Mouse (Mus musculus) forebrain, embryonic 14.5 days (tissue): ENCODE measurements at regions not wholly inside any gene's neighbourhood (a gene's known extent, or its start where the extent isn't known, plus 50 kb on each side); places are given as distances from the start of the nearest gene placed in this dataset.

Source experiments
- ATAC-seq: fragments of 200-750 bp; cut with Nextera tagmentation; 2 replicates; pipeline ENCODE4 v1.8.0; 2017; ENCODE audit warnings: mild to moderate bottlenecking, moderate library complexity
- DNase-seq: peaks from one replicate; pipeline ENCODE4 v3.0.0-alpha.2; 2015; ENCODE audit warnings: low spot score
- H3K27ac ChIP-seq: fragments of 300-500 bp; sonication (generic); 2 replicates; pipeline ENCODE4 v1.5.1; 2014; ENCODE audit warnings: low read depth, mild to moderate bottlenecking, control low read depth, low read length, moderate library complexity
- H3K27me3 ChIP-seq: fragments of 300-500 bp; sonication (generic); replicated peaks from 2 replicates; pipeline ENCODE4 v1.6.1; 2014; ENCODE audit warnings: low read length, control low read depth, mixed read lengths; ENCODE audit not compliant: control insufficient read depth, insufficient read depth
- H3K36me3 ChIP-seq: fragments of 300-500 bp; sonication (generic); 2 replicates; pipeline ENCODE4 v1.6.1; 2014; ENCODE audit warnings: low read length, control low read depth; ENCODE audit not compliant: control insufficient read depth, insufficient read depth
- H3K4me1 ChIP-seq: fragments of 300-500 bp; sonication (generic); 2 replicates; pipeline ENCODE4 v1.6.1; 2014; ENCODE audit warnings: antibody characterized with exemption, low read length, control low read depth; ENCODE audit not compliant: control insufficient read depth, insufficient read depth
- H3K4me2 ChIP-seq: fragments of 300-500 bp; sonication (generic); 2 replicates; pipeline ENCODE4 v1.6.1; 2014; ENCODE audit warnings: mild to moderate bottlenecking, control low read depth, low read length
- H3K4me3 ChIP-seq: fragments of 300-500 bp; sonication (generic); 2 replicates; pipeline ENCODE4 v1.5.1; 2014; ENCODE audit warnings: low read depth, low read length, control low read depth
- H3K9ac ChIP-seq: fragments of 300-500 bp; sonication (generic); 2 replicates; pipeline ENCODE4 v1.6.1; 2014; ENCODE audit warnings: mild to moderate bottlenecking, low read length, control low read depth, moderate library complexity
- H3K9me3 ChIP-seq: fragments of 300-500 bp; sonication (generic); replicated peaks from 2 replicates; pipeline ENCODE4 v1.6.1; 2016; ENCODE audit warnings: low read length, control low read depth, mixed read lengths; ENCODE audit not compliant: control insufficient read depth
- WGBS: fragments of 180-500 bp; shearing (Covaris S2); extraction: QIAGEN DNeasy Blood & Tissue Kit; methylation state at CpG from one replicate; pipeline ENCODE4 v1.1.7; 2014; 5-methylcytosine and 5-hydroxymethylcytosine counted together

- WGBS = 81% methylated on average over 1 of the region's 1 CpGs
- no peaks in the 10 kb centered on the region for H3K4me1 ChIP-seq
- H3K27me3 ChIP-seq = no peaks in the 10 kb centered on the region
- no peaks in the 10 kb centered on the region for H3K36me3 ChIP-seq
- ATAC-seq (no peak), DNase-seq (no peak)
- no peak overlapping the region for H3K4me2 ChIP-seq
- H3K4me3 ChIP-seq = no peak overlapping the region
- no peaks in the 10 kb centered on the region for H3K9me3 ChIP-seq
- H3K27ac ChIP-seq = no peak overlapping the region
- H3K9ac ChIP-seq = no peak overlapping the region
Observed at GRCm38 (mm10) chr1:104424796-104425195, 343.5 kb upstream of the Cdh20 start.

DNA sequence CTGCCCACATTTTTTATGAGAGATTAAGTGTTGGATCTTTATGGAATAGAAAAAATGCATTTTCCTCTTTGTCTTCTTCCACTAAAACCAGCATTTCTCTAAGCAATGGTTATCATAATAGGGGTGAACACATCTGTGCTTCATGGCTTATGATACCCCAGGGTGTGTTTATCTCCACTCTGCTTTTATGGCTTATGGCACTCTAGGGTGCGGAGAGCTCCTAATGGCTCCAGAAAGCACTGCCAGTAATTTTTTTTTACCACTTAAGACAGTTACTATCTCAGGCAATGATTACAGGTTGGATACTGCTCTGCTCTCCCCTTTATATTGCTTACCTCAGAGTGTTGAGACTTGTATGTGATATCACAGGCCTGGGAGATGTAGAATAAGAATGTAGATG is 343.0 kb upstream of the Cdh20 start:
- peak; percentile 8 for DNase-seq

GRCm38 (mm10) chr1:104449678-104450077 is 318.7 kb upstream of the Cdh20 start:
- WGBS = 69% methylated on average over 4 of the region's 4 CpGs
- H3K4me1 ChIP-seq = no peaks in the 10 kb centered on the region

More for the DNA sequence above, 343.0 kb upstream of the Cdh20 start:
- H3K36me3 ChIP-seq = no peaks in the 10 kb centered on the region
- H3K27ac ChIP-seq = no peak overlapping the region
- H3K9me3 ChIP-seq = no peaks in the 10 kb centered on the region
- H3K4me3 ChIP-seq = no peak overlapping the region
- H3K4me1 ChIP-seq = no peaks in the 10 kb centered on the region
- no peaks in the 10 kb centered on the region for H3K27me3 ChIP-seq
- no peak overlapping the region for H3K4me2 ChIP-seq
- H3K9ac ChIP-seq = no peak overlapping the region
- 76% methylated on average over 1 of the region's 1 CpGs for WGBS
- ATAC-seq = no peak

DNA sequence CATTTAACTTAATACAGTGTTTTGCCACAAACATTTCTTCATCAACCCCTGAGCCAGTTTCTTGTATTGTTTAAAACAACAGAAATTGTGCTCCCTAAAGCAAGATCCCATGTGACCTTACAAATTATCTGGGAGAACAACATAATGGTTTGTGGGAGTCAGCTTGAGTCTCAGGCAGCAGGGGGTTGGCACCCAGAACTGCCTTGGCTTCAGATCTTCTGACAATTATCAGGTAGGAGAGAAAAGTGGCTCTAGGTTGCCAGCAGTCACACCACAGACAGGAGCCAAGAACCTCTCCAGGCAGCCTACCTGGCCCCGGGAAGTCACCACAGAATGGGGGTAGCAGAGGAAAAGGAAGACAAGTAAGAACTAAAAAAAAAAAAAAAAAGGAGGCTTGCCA is 299.8 kb upstream of the Cdh20 start:
- H3K4me1 ChIP-seq = no peaks in the 10 kb centered on the region
- H3K4me3 ChIP-seq = no peak overlapping the region
- H3K27ac ChIP-seq = no peak overlapping the region
- H3K27me3 ChIP-seq = no peaks in the 10 kb centered on the region
- DNase-seq (no peak), ATAC-seq (no peak)
- no peak overlapping the region for H3K4me2 ChIP-seq
- no peaks in the 10 kb centered on the region for H3K9me3 ChIP-seq
- no peaks in the 10 kb centered on the region for H3K36me3 ChIP-seq
- 85% methylated on average over 1 of the region's 1 CpGs for WGBS
- H3K9ac ChIP-seq = no peak overlapping the region

More at GRCm38 (mm10) chr1:104449678-104450077, 318.7 kb upstream of the Cdh20 start:
- no peak overlapping the region for H3K9ac ChIP-seq
- no peaks in the 10 kb centered on the region for H3K27me3 ChIP-seq
- no peak for ATAC-seq
- no peaks in the 10 kb centered on the region for H3K9me3 ChIP-seq
- H3K4me3 ChIP-seq = no peak overlapping the region
- no peak overlapping the region for H3K27ac ChIP-seq
- no peak for DNase-seq
- no peaks in the 10 kb centered on the region for H3K36me3 ChIP-seq
- H3K4me2 ChIP-seq = no peak overlapping the region

DNA sequence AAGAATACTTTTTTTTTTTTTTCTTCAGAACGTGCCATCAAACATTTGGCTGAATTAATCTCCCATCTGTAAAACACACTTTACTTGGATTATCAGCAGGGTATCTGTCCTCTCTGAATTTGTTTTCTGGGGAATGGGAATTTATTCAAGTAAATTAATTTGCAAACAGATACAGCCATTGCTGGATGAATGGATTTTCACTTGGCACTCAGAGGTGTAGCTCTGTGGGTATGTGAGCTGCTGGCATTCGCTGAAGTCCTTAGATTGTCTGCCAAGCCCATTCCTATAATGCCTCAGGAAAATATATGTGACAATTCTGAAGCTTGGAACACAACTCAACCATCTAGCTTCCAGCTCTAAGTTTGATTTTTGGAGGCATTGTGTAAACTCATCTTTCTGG is 288.6 kb upstream of the Cdh20 start:
- Histone ChIP-seq H3K4me1 (no peaks in the 10 kb centered on the region), H3K27me3 (no peaks in the 10 kb centered on the region), H3K9ac (no peak overlapping the region), H3K36me3 (no peaks in the 10 kb centered on the region), H3K9me3 (no peaks in the 10 kb centered on the region), H3K4me2 (no peak overlapping the region), H3K27ac (no peak overlapping the region), H3K4me3 (no peak overlapping the region)
- 53% methylated on average over 2 of the region's 2 CpGs for WGBS
- ATAC-seq = peak; percentile 42; the same call in 1 of the 2 replicates
- DNase-seq = peak; percentile 67
